Mouse (Mus musculus) mouse embryonic stem cell (cell line): Measurements from ENCODE around the gene Lin28b.

ENCODE experiments used
- in situ Hi-C, 2 experiments: fragments of 300-500 bp; cut with MboI; formaldehyde crosslinking; loops; 1 replicate in 1 of 2; 3 replicates in 1 of 2; pipeline ENCODE4 v1.14.3; 2019 to 2020; ENCODE audit warnings: low sequenced_read_pairs in 2 of 2, low pct_unique_long_range_greater_than_20kb in 1 of 2, mixed read lengths in 1 of 2; ENCODE audit not compliant: unreplicated experiment in 1 of 2

The Lin28b gene

DNA sequence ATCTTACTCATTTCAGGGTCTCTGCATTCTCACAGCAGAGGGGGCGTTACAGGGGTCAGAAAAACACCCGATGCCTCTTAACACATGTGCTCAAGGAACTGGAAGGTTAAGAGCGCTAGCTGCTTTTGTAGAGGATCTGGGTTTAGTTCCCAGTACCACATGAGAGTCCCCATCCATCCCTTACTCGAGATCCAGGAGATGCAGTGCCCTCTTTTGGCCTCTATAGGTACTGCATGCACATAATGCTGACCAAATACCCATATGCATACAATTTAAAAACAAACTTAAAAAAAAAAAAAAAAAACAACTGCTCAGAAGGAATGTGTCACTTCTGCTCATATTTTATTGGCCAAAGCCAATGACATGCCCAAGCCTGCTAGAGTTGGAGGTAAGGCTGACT is 141.8 kb downstream of the Lin28b start:
- in situ Hi-C loops: loop anchor here in 1 of 2 experiments (25.0 kb wide), 1 partner anchor 282 kb away; the partner anchor contains the start of gene Prep

DNA sequence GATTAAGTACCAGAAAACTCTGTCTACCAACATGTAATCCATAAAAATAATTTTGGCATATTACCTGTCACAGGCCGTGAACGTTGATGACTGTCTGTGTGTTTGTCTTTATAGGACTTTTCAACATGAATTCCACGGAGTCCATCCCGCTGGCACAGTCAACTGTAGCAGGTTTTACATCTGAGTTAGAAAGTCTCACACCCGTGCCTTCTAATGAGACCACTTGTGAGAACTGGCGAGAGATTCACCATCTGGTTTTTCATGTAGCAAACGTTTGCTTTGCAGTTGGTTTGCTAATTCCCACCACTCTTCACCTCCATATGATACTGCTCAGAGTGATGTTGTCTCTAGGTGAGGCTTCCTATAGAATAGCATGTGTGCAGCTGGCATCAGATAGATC is 147.1 kb downstream of the Lin28b start:
- in situ Hi-C loops: loop anchor here in 1 of 2 experiments (25.0 kb wide), 1 partner anchor 277 kb away; the partner anchor contains the start of gene Prep

DNA sequence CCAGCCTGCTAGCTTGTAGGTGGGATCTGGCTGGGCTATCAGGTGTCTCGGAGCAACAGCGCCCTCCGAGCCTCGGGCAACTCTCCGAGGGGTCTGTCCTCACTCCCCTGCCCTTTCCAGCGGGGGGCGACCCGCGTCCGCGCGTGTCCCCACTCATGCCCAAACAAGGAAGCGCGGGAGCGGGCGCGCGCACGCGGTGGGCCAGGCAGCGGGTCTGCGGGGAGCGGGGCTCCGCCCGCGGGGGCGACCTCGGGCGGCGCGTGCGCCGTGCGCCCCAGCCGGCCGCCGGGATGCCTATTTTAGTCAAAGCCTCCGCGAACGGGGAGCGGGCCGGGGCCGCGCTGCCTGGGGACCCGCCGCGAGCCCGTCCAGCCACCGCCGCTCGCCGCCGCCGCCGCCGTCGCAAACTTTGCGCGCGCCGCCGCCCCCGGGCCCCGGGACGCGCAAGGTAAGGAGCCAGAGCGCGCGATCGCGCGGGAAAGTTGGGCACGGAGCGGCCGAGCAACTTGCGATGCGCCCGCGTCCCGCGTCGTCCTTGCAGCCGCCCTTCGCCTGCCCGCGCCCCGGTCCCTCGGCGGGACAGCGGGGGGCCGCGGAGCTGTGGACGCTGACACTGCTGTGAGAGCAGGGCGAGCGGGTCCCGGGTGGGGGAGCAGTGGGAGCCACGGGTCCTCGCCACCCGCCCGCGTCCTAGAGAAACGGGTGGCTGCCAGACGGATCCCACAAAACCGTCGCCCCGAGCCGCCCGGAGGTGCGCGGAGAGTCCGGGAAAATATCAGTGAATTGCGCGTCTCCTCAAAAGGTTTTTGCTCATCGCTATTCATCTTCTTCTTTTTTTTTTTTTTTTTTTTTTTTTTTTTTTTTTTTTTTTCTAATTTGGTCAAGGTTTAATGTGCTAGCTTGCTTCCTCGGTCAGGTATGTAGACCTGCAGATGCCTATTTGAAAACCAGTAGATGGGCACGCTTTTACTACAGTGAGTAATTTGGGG is 150.5 kb downstream of the Lin28b start, which contains the start of gene Bves:
Bves (plus strand) TSS at position 339 of the 989 bp plus-strand sequence.
- in situ Hi-C loops: loop anchor here in 1 of 2 experiments (25.0 kb wide), 1 partner anchor 273 kb away; the partner anchor contains the start of gene Prep

DNA sequence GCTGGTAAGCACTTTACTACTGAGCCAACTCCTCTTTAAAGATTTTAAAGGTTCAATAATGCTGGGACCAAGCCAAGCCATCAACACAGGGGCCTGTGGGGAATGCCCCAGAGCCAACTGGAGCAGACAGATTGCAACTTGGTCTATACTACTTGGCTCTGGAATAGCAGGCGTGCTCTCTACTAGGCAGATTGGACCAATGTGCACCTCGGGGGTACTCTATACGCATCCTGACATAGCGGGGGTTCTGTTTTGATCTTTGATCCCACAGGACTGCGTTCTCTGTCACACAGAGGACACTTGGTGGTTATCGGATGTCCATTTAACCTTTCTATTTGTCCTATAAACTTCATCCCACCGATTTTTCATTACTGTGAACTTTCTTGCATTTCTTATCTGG is 151.3 kb downstream of the Lin28b start:
- in situ Hi-C loops: loop anchor here in 1 of 2 experiments (25.0 kb wide), 1 partner anchor 273 kb away; the partner anchor contains the start of gene Prep

DNA sequence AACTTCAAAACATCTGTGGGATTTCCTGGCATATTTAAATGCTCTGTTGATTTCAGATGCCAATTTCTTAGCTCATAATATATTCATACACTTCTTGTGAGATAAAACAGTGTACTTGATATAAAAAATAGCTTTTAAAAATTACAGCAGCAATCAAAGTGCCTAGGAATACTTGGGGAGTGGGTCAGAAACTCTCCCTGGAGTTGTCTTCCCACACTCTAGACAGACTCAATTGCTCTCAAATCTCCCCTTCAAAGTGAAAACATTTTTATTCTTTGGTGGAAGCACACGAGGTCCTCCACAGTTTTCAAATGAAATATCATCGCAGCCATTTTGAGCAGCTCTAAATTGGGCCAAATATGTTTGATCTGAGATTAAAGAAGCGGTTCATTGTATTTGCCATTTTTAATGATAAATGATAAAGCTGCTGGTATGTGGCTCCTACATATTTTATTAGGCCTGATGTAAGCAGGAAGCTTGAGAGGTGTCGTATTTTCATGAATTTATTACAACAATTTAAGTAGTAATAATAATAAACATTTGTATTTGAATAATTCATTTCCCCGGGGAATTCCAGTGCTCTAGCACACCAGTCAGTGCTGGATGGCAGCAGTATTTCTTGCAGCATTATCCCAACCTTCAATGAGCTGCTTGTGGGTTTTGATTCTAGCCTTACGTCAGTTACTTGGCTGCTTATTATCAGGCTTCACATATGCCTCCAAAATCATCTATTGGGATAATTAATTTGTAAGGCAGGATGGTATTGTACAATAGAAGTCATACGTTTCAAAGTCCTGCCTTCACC is 157.8 kb downstream of the Lin28b start:
- in situ Hi-C loops: loop anchor here in 1 of 2 experiments (25.0 kb wide), 1 partner anchor 266 kb away; the partner anchor contains the start of gene Prep
